Mouse (Mus musculus): ENCODE results near the gene Dnajc19. TPM values are rescaled to one million over a fixed set of nuclear protein-coding genes. Genes with fewer than 3 reads are reported as not detected.

Dnajc19 gene
- polyA plus RNA-seq, 1 experiment from 2014 or later: 117 TPM

DNA sequence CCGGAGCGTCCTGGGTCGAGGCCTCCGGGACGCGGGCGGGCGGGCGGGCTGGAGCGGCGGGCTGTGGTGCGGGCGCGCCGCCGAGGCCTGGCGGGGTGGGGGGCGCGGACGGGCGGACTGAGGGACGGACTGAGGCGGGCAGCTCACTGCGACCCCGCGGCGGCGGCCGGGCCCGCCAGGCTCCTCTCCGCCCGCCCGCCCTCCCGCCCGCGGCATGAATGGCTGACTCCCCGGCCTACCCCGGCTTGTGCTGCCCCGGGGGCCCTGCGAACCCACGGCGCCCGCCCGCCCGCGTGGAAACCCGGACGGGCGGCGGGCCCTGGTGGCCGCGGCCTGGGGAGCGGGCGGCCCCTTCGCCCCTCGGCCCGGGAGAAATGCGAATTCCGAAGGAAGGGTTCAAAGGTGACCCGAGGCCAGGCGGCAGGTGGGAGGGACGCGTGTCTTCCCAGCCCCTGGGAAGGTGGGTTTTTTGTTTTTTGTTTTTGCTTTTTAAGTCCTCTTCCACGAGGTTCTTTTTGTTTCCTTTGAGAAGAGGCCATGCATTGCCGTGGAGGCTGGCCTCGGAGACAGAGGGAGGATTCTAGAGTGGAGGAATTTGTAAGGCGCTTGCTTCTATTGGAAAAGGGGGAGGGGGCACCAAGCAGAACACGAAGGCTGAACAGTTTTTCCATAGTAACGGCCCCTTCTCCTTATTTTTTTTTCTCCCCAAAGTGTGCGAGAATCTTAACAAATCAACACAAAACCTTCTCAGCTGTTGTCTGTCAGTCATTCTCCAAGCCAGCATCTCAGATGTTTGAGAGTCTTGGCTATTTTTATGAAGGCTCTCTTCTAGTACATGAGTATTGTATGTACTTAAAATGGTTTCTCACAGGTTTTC, 60.5 kb downstream of the Dnajc19 start:
- H3K4me1 ChIP-seq: peaks cover 29% of the 10 kb centered on the region
- peak overlapping the region; percentile 87 for H3K27ac ChIP-seq (replicated peaks)
- WGBS: 0% methylated on average over 61 of the region's 70 CpGs
- no peaks in the 10 kb centered on the region for H3K27me3 ChIP-seq
- no peaks in the 10 kb centered on the region for H3K36me3 ChIP-seq
- H3K4me3 ChIP-seq: peak overlapping the region; percentile 96
- H3K9me3 ChIP-seq: no peaks in the 10 kb centered on the region
- peak overlapping the region; percentile 69 for H3K4me2 ChIP-seq (replicated peaks)
- ATAC-seq (replicated peaks): peak; percentile 5
- H3K9ac ChIP-seq (replicated peaks): peak overlapping the region; percentile 91

DNA sequence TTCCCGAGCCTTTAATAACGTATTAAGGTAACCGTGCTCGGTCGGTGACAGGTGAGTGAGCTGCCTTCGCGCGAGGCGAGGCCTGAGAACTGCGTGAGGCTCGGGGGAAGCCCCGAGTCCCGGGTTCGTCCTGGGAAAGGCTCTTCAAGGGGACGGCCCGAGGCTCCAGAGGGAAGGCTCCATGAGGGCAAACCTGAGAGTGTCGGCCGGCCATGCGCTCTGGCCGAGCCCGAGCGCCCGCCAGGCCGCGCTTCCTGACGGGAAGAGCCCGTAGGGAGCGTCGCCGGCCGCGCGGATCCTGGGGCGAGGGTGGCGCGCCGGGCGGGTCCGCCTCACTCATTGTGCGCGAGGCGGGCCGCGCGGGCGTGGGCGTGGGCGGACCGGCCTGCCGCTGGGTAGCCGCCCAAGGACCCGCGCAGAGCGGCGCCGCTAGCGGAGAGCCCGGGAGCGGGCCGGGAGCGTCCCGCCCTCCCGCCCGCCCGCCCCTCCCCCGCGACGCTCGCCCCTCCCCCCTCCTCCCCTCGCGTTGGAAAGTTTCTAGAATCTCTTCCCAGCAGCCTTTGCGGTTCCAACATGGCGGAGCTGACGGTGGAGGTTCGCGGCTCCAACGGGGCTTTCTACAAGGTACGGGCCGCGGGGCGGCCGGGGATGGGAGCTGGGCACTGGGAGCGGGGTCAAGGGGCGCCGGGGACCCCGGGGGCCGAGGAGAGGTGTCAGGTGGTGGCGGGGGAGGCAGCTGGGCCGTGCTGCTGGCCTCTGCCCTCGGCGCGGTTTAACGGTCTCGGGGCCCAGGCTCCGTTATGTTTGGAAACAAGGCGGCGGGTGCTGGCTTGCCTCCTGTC, 61.4 kb downstream of the Dnajc19 start, which contains the start of gene Fxr1:
Fxr1 (plus strand) TSS at position 404 of the 842 bp plus-strand sequence.
- WGBS: under 1% methylated on average over 88 of the region's 97 CpGs
- Histone ChIP-seq H3K27ac (replicated peaks) (peak within 1 kb of the TSS; percentile 87), H3K9me3 (no peaks in the 10 kb centered on the region), H3K27me3 (no peaks in the 10 kb centered on the region), H3K4me3 (peak within 1 kb of the TSS; percentile 96), H3K36me3 (no peaks in the 10 kb centered on the region), H3K4me1 (peaks cover 29% of the 10 kb centered on the region), H3K4me2 (replicated peaks) (peak within 1 kb of the TSS; percentile 69), H3K9ac (replicated peaks) (peak within 1 kb of the TSS; percentile 91)
- ATAC-seq (replicated peaks): peak; percentile 98

DNA sequence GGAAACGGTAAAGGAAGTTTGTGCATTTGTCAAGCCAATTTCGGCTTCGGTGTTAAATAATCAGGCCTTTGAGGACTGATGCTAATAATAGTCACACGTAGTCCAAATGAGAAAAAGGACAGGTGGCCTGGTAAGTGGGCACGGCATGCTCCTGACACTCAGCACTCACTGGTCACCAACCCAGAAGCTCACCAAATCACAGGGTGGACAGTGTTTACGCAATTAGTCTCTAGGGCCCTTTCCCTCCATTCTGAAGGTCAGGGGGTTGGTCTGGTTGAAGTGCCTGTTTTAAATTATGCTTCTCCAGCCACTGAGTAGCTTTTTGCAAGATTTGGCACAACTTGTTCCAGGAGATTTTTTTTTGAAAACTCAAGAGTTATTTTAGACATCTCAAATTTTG, 72.9 kb downstream of the Dnajc19 start:
- Histone ChIP-seq H3K9me3 (no peaks in the 10 kb centered on the region), H3K4me2 (replicated peaks) (no peak overlapping the region), H3K27ac (replicated peaks) (no peak overlapping the region), H3K27me3 (no peaks in the 10 kb centered on the region), H3K4me3 (no peak overlapping the region), H3K36me3 (no peaks in the 10 kb centered on the region), H3K4me1 (no peaks in the 10 kb centered on the region), H3K9ac (replicated peaks) (no peak overlapping the region)
- ATAC-seq (replicated peaks): no peak
- WGBS: 76% methylated on average over 6 of the region's 6 CpGs

DNA sequence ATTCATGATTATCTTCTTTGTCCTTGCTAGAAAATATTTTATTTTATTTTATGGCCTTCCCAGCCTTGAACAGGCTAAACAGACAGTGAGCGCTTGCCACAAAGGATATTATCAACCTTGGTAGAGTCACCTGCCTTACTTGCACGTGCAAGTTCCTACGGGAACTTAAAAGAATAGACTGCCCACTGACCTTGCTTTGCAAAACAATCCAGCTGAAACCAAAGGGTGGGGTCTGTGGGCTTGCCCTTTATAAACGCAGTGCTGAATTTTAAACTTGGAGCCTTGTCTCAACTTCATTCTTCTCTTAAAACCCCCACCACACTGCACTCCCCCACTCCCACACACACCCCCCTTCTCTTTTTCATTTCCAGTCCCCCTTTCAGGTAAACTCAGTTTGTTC, 73.5 kb downstream of the Dnajc19 start:
- Histone ChIP-seq H3K9ac (replicated peaks) (no peak overlapping the region), H3K27ac (replicated peaks) (no peak overlapping the region), H3K36me3 (no peaks in the 10 kb centered on the region), H3K4me3 (no peak overlapping the region), H3K27me3 (no peaks in the 10 kb centered on the region), H3K4me1 (no peaks in the 10 kb centered on the region), H3K9me3 (no peaks in the 10 kb centered on the region), H3K4me2 (replicated peaks) (no peak overlapping the region)
- no peak for ATAC-seq (replicated peaks)
- WGBS: 50% methylated on average over 4 of the region's 4 CpGs

DNA sequence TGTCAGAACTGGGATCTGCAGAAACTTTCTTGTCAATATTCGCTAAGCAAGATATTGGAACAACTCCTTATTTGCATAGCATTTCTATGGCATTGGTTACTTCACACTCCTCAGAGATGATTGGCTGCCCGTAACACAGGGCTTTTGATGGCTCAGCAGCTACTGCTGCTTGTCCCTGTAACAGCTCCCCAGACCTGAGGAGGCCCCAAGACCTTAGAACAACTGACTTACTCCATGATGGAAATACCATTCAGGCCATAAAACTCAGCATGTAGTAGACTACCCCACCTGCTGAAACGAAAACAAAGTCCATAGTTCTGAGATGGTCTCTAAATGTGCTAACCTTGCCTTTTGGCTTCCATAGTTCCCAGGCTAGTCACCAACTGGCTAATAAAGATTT, 74.3 kb downstream of the Dnajc19 start:
- Histone ChIP-seq H3K9ac (replicated peaks) (no peak overlapping the region), H3K4me2 (replicated peaks) (no peak overlapping the region), H3K9me3 (no peaks in the 10 kb centered on the region), H3K4me3 (no peak overlapping the region), H3K36me3 (no peaks in the 10 kb centered on the region), H3K4me1 (no peaks in the 10 kb centered on the region), H3K27ac (replicated peaks) (no peak overlapping the region), H3K27me3 (no peaks in the 10 kb centered on the region)
- WGBS: 68% methylated on average over 3 of the region's 3 CpGs
- ATAC-seq (replicated peaks): no peak

DNA sequence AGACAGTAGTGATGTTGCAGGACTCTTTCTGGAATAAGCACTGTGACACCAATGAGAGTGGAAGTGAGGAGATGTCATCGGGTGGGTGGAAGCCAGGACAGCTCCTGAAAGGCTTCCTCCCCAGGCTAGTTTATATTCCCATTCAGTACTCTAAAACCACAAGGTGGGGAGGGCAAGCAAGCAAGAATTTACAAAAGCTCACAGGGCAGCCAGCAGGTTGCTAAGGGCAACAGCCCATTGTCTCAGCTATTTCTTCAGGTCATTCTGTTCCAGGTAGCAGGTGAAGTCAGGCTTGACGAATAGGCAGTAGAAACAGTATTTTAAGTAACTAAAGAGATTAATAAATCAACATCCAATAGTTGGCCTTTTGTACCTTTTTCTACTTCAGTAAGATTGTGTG, 74.8 kb downstream of the Dnajc19 start:
- ATAC-seq (replicated peaks): no peak
- H3K4me3 ChIP-seq: no peak overlapping the region
- no peaks in the 10 kb centered on the region for H3K36me3 ChIP-seq
- H3K9me3 ChIP-seq: no peaks in the 10 kb centered on the region
- 35% methylated on average over 2 of the region's 2 CpGs for WGBS
- no peaks in the 10 kb centered on the region for H3K27me3 ChIP-seq
- H3K4me1 ChIP-seq: no peaks in the 10 kb centered on the region
- H3K27ac ChIP-seq (replicated peaks): no peak overlapping the region
- no peak overlapping the region for H3K4me2 ChIP-seq (replicated peaks)
- no peak overlapping the region for H3K9ac ChIP-seq (replicated peaks)

Other genes with a start within 250 kb of the Dnajc19 start
- gene Ccdc39, start 237.0 kb downstream of the Dnajc19 start, polyA plus RNA-seq (2015; fragmentation: Nextera tagmentation; extraction: Ambion mirVana): 11.4 and 15.1 TPM in 2 replicates
- 44.2 and 46.0 TPM in 2 replicates for gene Fxr1, start 61.4 kb downstream of the Dnajc19 start, polyA plus RNA-seq (2015; fragmentation: Nextera tagmentation; extraction: Ambion mirVana)